Mouse (Mus musculus) cerebellum, postnatal 10 days (tissue): ENCODE measurements around the gene Cd300lf.

Experiments
- DNase-seq, 2 experiments: peaks; one replicate each; pipeline ENCODE4 v3.0.0; 2021; ENCODE audit warnings: mixed read lengths in 2 of 2

Gene Cd300lf

DNA sequence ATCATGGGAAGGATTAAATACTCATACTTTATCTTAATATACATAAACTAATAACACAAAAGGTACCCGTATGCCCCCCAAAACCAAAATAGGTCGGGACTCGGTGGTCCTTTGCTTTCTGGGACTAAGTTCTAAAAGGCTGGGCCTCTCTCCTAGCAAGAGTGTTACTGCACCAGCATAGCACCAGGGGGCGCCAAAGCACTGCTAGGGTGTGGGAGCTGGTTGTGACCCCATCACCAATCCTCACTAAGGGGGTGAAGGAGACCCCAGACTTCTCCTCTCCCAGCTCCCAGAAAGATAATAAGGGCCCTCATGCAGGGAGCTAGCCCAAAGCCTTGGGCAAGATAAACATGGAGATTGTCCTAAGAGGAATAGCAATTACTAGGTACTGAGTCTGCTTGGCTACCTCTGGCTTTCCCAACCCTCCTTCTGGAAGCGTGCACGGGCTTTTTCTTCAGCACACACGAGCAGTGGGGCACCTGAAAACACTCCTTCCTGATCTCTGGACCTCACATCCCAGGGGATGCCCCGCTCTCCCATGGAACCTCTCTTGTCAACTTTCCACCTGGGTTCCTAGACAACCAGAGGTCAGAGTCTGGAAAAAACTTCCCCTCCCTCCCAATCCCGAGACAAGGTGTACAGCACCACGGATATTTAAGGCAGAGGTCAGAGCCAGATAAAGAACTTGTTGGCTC, 27.2 kb upstream of the Cd300lf start:
- peak; percentile 93 to 94 for DNase-seq

DNA sequence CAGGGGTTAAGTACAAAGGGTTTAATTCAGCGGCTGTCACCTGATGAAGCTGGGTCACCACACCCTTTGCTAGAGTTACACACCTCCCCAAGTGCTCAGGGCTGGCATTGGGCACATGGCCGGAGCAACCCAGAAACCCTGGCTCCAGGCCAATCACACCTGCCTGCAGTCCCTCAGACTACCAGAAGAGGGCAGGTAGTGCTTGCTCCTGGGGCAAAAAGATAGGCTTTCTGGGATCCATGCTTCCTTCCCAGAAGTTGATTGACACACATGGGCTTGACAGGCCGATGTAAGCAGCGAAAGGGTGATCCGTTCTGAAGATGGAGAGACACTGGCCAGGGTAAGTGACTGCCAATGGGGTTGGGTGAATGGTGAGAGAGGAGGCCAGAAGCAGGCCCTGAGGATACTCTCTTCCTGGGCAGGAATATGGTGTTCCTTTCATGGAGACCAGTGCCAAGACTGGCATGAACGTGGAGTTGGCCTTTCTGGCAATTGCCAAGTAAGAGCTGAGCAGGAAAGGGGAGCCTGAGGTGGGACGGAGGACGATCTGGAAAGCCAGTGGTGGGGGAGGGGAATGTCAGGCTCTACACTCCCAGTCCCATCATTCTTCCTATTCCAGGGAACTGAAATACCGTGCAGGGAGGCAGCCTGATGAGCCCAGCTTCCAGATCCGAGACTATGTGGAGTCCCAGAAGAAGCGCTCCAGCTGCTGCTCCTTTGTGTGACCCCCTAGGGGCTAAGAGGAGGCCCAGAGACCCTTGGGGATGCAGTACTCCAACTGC, 26.4 kb upstream of the Cd300lf start:
- DNase-seq, result peak; percentile 89 to 93

DNA sequence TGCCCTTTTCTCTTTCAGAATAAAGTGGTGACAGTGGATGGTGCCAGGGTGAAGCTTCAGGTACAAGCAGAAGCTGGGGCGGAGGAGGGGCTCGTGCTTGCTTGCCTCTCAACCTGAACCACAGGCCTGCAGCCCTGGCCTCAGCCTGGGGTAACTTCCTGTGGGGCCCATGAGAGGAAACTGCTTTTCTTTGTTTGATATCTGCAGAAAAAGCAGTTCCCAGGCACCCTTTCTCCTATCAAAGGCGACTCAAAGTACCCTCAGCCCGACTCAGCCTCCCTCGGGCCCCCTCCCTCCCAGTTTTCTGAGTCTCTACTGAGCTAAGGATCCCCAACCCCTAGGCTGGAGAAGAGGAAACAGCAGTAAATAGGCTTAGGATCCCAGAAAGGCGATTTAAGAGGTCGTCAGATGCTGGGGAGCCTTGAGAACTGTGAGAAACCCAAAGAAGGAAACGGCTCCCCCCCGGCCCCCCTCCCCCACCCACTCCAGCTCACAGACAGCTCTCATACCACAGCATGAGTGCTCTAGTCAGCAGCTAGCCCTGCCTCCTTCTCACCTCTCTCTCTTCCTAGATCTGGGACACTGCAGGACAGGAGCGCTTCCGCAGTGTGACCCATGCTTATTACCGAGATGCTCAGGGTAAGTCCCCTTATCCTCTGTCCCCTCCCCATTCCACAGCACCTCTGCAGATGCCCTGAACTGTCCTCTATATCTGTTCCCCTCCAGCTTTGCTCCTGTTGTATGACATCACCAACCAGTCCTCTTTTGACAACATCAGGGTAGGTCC, 24.3 kb upstream of the Cd300lf start:
- DNase-seq, result no peak

DNA sequence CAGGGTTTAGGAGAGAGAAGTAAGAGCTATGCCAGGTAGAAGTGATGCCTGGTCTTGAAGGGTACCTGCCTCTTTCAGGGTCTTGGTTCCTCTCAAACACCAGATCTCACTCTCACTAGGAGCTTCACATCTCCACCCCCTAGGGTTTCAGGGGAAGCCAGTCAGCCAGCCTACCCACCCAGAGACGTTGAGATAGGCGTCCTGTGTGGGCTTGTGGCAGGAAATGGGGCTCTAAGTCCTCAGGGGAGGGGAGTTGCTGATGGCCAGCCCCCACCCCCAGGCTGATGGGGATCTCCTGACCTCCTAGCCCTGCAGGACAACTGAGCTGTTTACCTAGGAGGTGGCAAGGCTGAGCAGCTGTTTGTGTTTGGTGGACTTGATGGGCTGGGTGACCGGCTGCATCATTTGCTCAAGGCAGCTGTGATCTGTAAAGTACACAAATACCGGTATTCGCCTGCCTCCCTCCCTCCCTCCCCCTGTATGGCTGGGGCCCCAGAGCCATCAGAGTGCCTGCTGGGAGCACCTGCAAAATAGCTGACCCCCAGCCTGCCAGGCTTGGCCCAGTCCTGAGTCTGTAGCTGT, 21.4 kb upstream of the Cd300lf start:
- no peak for DNase-seq

DNA sequence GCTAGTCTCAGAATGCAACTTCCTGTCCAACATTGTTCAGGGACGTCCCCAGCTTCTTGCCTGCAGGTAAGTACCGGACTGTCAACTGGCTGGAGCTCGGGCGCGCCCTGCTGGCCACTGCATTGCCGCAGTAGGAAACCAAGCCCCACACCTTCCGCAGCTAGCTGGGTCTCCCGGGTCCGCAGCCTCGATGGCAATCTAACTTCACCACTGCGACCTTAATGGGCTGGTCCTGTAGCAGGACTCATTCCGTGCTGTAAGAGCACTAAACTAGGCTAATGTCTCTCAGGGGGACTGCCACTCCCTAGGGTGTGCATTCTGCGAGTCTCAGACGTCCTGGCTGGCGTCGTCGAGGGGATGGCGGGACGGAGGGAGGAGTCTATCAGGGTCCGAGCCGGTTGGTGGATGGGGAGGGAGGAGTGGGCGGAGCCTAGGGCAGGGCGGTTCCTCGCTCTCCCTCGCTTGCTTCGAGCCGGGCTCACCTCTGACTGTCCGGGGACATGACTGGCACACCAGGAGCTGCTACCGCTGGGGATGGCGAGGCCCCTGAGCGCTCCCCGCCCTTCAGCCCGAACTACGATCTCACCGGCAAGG, 20.0 kb upstream of the Cd300lf start:
- DNase-seq, result peak; percentile 83 to 84

DNA sequence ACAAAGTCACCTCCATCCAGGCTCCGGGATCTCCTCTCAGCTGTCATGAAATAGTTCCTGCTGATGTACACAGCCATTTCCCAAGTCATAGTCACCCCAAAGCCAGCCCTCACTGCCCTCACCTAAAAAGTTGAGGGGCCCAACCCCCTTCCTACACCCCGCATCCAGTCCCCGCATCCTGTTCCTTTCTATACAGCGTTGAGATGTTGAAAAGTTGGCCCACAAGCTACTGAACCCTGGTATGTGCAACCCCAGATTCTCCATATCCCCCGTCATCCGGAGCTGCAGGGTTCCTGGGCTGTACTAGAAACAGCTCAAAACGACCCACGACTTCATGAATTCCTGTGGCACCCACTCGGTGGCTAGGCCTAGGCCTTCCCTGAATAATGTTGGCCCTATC, 19.3 kb upstream of the Cd300lf start:
- DNase-seq, result no peak

DNA sequence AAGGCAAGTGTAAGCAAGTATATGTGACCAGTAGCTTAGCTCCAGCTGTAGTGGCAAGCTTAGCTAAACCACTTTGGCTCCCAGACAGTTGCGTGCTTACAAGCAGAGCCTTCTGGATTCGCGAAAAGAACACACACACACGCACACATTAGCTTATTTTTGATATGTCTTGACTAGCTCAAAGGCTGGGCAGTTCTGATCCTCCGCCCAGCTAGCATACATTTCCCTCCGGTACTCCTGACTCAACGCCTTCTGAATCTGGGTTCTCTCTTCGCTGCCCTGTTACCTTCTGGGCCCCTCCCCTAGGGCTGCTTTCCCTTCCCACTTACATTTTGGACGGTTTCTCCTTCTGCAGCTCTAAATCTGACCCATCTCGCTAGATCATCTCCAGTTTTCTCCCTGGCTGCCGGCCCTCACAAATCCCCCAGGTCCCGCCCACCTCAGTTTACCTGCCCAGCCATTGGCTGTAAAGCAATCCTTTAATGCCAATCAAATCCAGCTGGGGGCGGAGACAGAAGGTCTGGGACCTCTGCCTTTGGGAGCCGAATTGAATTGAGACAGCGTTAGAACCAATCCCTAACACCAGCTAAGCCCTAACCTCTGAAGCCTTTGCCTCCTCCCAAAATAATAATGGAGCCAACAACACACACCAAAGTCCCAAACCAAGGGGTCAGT, 18.1 kb upstream of the Cd300lf start:
- DNase-seq, result peak; percentile 94 to 95

DNA sequence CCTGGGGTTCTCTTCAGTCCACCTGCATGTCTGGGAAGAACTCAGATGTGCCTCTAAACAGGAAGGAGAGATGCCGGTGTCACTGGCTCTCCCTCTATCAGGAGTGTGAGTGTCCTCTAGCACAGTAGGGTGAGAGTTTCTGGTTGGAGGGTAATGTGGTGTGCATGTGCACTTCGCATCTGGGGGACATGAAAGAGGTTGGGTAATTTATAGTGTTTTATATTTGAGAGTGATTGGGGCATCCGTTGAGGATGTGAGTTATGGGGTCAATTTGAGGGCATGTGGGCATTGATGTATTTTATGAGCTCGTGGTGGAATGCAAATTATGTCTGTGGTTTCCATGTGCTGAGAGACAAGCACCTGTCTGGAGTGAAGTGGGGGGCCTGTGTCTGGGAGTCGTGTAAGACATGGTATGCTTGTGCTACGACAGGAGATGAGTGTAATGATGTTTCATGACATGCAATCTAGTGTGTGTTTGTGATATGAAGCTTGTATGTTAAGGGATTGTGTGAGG, 17.0 kb upstream of the Cd300lf start:
- no peak for DNase-seq

DNA sequence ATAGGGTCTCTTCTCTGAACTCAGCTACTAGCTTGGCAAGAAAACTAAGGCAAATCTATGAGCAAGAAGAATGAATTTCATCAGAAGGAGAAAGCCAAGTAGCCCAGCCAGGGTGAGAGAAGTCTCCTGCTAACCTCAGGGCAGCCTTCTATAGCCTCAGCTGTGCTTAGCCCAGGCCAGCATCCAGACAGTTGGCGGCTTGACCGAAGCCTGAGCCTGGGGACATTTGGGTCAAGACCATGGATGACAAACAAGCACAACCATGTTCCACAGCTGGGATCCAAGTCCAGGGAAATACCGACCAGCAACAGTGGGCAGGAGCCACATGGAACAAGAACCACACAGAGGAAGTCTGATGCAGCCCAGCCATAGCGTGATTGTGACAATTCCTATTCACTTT, 14.0 kb upstream of the Cd300lf start:
- DNase-seq, result no peak

DNA sequence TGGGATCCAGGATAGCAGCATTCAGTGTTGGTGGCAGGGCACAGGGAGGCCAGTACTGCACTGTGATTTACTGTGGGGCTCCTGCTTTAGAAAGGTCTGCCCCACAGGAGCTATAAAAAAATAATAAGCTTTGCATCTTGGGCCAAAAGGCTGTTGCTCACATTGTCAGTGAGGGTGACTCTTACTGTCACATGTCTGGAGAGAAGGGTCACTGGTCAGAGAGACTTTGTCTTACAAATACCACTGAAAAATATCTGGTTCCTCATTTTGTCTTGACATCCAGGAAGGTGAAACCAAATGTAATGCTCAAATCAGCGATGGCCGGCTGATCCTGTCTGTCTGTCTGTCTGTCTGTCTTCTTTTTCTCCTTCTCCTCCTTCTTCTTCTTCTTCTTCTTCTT, 8.2 kb upstream of the Cd300lf start:
- DNase-seq, result no peak

DNA sequence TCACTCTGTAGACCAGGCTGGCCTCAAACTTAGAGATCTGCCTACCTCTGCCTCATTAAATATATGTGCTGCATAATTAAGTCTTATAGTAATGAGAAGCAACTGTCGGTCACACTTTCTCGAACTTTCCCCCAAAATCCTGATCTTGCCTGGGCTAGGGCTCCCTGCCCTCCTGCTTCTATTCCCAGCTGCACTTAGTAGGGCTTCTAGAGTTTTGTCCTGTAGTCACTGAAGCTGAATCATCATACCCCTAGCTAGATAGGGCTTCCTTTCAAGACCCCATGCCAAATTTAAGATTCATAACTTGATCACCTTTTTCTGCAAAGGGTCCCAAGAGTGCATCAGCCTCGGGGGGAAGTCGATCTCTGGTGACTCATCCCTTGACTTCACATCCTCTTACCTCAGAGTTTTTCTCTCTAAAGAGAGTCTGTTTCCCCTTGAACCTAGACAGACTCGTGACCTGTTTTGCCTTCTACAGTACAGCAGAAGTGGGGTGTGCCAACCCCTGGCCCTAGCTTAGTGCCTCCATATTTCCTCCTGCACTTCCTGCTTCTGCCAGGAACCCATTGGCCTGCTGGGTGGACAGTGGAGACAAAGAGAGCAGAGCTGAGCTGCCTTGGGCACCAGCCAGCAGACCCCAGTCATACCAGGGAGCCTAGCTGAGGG, 4.9 kb upstream of the Cd300lf start:
- DNase-seq, result no peak

DNA sequence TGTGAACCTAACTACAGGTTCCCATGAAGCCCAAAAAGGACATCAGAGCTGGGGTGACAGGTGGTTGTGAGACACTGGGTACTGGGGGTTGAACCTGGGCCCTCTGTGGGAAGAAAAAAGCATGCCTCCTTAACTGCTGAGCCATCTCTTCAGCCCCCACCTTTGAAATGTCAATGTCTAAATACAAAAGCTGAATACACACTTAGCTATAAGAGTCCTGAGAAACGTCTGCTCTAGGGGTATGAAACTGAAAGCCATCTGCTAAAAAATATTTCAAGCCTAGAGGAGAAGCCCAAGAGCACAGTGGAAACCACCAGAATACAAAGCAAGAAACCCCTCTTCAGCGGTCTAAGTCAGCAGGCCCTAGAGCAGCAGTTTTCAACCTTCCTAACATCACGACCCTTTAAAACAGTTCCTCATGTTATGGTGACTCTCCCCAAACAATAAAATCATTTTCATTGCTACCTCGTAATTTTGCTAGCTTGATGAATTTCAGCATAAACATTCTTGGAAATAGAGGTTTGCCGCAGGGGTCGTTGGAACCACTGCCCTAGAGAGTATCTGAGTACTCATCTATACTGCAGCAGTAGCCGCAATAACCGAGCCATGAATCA, 1.9 kb downstream of the Cd300lf start:
- no peak for DNase-seq

DNA sequence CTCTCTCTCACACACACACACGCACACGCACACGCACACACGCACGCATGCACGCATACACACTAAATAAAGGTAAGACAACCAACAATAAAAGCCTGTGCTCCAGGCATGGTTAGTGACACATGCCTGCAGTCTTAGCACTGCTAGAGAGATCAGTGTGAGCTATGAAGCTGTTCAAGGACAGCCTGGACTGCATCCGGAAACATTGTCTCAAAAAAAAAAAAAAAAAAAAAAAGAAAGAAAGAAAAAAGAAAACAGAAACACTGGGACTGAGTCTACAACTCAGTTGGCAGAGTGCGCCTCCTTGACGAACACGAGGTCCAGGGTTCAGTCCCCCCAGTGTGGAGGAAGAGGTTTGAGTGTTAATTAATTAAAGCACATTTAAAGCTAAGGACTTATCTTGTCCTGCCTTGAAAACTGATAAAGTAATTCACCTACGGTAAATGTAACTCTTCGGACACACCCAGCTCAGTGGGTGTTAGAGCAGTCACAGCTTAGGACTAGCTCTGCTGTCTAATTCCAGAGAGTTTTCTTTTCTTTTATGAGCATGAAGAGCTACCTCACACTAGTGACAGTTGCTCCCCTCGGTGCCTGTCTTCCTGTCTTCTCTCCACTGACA, 4.2 kb downstream of the Cd300lf start:
- DNase-seq, result no peak

DNA sequence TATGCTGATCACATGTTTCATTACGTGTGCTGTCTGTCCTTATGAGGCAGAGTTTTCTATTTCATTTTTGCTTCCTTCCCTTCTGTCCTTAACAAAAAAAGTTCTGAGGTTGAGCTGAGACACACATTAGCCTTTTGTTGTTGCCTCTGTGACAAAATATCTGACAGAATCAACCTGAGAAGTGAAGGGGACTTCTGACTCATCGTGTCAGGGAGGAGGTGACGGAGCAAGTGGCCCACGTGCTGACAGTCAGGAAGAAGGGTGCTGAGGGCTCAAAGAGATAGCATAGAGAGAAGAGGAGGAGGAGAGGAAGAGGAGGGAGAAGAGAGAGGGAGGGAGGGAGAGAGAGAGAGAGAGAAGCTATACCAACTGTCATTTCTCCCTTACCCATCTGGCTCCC, 5.3 kb downstream of the Cd300lf start:
- DNase-seq, result no peak

DNA sequence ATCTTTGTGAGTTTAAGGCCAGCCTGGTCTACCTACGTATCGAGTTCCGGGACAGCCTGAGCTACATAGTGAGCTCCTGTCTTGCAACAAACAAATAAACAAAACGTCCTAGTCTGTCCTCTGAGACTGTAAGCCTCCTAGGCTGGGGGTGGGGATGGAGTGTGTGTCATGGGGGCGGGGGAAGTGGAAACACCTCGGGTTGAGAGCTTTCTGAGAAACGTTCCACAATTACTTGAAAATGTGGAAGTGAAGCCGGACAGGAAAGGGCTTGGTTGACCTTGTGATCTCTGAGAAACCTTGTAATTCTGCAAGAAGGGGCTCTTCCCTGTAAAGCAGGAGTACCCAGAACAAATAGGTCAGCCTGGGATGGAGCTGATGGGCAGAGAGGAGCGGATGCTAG, 14.4 kb downstream of the Cd300lf start:
- DNase-seq, result no peak

DNA sequence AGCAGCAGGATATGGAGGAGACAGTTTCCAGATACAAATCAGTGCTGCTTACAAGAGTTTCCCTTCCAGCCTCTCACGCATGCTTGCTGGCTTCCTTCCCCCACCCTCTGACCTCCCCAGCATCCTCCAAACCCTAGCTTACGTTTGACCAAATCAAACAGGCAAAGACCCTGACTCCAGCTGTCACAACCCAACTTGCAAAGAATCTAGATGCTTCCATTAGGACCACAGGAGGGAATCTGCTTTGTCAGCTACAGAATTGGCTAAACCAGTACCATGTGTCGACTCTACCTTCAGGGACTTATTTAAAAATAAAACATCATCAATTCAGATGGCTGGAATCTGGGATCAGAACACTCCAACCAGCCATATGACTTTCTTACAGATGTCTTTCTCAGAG, 21.6 kb downstream of the Cd300lf start:
- no peak for DNase-seq

DNA sequence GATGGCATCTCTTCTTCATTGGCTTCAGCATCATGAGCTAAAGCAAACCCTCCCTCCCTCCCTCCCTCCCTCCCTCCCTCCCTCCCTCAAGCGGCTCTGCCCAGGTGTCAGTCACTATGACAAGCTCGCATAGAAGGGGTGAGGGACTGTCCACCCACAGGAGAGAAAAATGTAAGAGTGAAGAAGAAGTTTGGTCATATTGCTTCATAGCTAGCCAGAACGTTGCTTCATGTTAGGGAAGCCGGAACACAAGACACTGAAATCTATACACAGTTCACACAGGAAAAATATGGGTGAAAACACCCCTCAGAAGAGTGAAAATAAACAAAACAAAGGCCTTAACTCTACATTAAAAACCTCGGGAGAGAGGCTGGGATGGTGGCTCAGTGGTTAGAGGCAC, 23.5 kb downstream of the Cd300lf start:
- no peak for DNase-seq

DNA sequence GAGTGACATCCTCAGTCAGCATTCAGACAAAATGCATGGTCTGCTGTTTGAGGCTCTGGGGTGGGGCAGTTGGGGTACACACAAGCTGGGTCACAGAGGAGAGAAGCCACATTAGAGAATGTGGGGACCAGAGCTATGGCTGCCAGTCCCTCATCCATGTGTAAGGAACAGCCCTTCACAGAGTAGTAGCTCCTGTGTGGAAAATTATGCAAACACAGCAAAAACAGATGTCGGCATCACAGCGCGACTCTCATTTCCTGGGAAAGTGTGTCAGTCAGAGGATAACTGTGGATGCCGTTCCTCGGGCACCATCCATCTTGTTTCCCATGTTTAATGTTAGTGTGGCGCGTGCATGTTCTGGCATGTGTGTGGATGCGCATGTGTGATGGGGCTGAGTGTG, 25.6 kb downstream of the Cd300lf start:
- no peak for DNase-seq

DNA sequence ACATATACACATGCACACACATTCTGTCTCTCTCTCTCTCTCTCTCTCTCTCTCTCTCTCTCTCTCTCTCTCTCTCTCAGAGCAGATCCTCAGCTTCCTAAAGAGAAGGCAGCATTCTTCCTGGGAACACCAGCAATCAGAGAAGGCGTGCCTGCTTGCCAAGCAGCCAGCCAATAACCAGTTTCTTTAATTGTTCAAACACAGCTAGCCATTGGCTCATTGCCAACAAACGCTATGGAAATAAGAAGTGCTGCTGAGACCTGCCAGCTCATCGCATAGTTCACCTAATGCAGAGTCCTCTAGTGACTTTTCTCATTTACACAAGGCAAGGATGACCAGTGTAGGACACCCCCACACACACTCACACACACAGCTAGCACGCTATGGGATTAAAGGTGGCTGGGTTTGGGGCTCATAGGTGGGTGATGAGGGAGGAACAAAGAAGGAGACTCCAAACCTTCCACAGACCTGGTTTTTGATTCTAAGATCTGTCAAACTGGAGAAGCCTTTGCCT, 26.3 kb downstream of the Cd300lf start:
- peak; percentile 19 to 20 for DNase-seq

DNA sequence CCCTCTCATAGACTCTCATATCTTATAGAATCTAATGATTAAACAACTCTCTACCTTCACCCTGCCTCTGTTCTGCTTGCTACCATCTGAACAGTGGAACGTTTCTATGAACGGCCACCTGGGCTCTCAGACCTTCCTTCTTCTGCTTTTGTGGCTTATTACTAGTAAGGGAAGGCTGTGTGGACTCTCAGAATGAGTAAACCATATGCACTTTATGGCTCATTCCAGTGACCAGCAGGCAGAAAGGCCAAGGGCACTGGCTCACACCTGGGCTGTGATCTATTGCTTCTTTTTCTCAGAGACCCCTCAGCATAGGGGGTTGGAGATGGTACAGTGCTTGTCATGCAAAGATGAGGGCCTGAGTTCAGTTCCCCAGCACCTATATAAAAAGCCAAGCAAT, 27.2 kb downstream of the Cd300lf start:
- no peak for DNase-seq
